Mouse (Mus musculus) hindbrain, embryonic 11.5 days (tissue): ENCODE data around the gene Rcsd1. TPM values are rescaled to one million over a fixed set of nuclear protein-coding genes. Genes with fewer than 3 reads are reported as not detected.

Experiments
- ATAC-seq: fragments of 200-750 bp; cut with Nextera tagmentation; 2 replicates; pipeline ENCODE4 v1.8.0; 2017; ENCODE audit warnings: mild to moderate bottlenecking, moderate TSS enrichment, moderate library complexity; ENCODE audit not compliant: low FRiP score
- DNase-seq: peaks from one replicate; pipeline ENCODE4 v3.0.0-alpha.2; 2015; ENCODE audit warnings: low spot score
- H3K27ac ChIP-seq: fragments of 300-500 bp; sonication (generic); 2 replicates; pipeline ENCODE4 v1.5.1; 2014; ENCODE audit warnings: mild to moderate bottlenecking, low read depth, low read length
- H3K27me3 ChIP-seq: fragments of 300-500 bp; sonication (generic); 2 replicates; pipeline ENCODE4 v1.6.1; 2014; ENCODE audit warnings: mild to moderate bottlenecking, low read length, moderate library complexity, mixed read lengths; ENCODE audit not compliant: control insufficient read depth, insufficient read depth
- H3K36me3 ChIP-seq: fragments of 300-500 bp; sonication (generic); 2 replicates; pipeline ENCODE4 v1.6.1; 2014; ENCODE audit warnings: mild to moderate bottlenecking, low read length, moderate library complexity, mixed read lengths; ENCODE audit not compliant: control insufficient read depth, insufficient read depth
- H3K4me1 ChIP-seq: fragments of 300-500 bp; sonication (generic); replicated peaks from 2 replicates; pipeline ENCODE4 v1.6.1; 2014; ENCODE audit warnings: low read length, mixed read lengths; ENCODE audit not compliant: control insufficient read depth, insufficient read depth
- H3K4me2 ChIP-seq: fragments of 300-500 bp; sonication (generic); replicated peaks from 2 replicates; pipeline ENCODE4 v1.6.1; 2014; ENCODE audit warnings: mild to moderate bottlenecking, low read depth, low read length
- H3K4me3 ChIP-seq: fragments of 300-500 bp; sonication (generic); 2 replicates; pipeline ENCODE4 v1.5.1; 2014; ENCODE audit warnings: low read depth, low read length
- H3K9ac ChIP-seq: fragments of 300-500 bp; sonication (generic); 2 replicates; pipeline ENCODE4 v1.6.1; 2014; ENCODE audit warnings: low read depth, low read length
- H3K9me3 ChIP-seq: fragments of 300-500 bp; sonication (generic); 2 replicates; pipeline ENCODE4 v1.6.1; 2016; ENCODE audit warnings: low read length; ENCODE audit not compliant: control insufficient read depth
- WGBS: fragments of 180-500 bp; shearing (Covaris S2); extraction: QIAGEN DNeasy Blood & Tissue Kit; methylation state at CpG from one replicate; pipeline ENCODE4 v1.1.7; 2014; 5-methylcytosine and 5-hydroxymethylcytosine counted together
- polyA plus RNA-seq: library from polyadenylated mRNA; unstranded; fragments of >200 nt; fragmentation: Nextera tagmentation; extraction: Ambion mirVana; gene quantifications from 2 replicates; pipeline ENCODE4 v1.2.1, GENCODE M21; 2014

Rcsd1 gene
- polyA plus RNA-seq, 1 experiment from 2014 or later = 8.5 TPM

DNA sequence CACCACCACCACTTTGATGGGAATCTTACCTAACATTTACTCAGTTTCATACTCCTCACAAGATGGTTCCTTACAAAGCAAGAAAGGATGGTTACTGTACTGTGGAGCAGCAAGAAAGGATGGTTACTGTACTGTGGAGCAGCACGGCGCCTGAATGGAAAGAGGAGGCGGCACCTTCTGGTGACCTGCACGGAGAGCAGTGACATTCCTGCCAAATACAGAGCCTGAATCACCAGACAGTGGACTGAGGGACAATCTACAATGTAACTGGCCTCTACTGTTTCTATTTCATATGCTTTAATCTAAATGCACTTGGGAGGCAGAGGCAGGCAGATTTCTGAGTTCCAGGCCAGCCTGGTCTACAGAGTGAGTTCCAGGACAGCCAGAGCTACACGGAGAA, 84.5 kb downstream of the Rcsd1 start:
- Histone ChIP-seq H3K27ac (no peak overlapping the region), H3K9ac (no peak overlapping the region), H3K36me3 (no peaks in the 10 kb centered on the region), H3K4me3 (no peak overlapping the region), H3K9me3 (no peaks in the 10 kb centered on the region), H3K4me2 (no peak overlapping the region), H3K4me1 (no peaks in the 10 kb centered on the region), H3K27me3 (no peaks in the 10 kb centered on the region)
- DNase-seq (no peak), ATAC-seq (no peak)
- WGBS = 88% methylated on average over 5 of the region's 5 CpGs

DNA sequence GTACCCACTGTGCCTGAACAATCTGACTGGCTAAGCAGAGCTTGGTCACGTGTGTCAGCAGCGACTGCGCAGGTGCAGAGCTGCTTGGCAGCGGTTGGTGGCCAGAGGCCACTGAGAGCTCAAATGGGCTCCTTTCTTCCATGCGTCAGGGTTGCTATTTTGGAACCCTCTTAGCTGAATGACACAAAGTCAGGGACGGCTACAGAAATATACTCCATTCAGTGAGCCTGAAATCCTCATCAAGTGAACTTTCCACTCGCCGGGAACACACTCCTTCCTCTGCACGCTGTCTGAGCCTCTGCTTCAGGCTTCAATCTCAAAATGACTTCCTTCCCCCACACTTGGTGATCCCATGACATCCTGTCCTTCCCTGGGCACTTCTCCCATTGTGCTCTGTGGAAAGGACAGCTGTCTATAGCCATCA, 91.3 kb downstream of the Rcsd1 start:
- H3K36me3 ChIP-seq = peaks cover 5% of the 10 kb centered on the region; the same call in 1 of the 2 replicates

DNA sequence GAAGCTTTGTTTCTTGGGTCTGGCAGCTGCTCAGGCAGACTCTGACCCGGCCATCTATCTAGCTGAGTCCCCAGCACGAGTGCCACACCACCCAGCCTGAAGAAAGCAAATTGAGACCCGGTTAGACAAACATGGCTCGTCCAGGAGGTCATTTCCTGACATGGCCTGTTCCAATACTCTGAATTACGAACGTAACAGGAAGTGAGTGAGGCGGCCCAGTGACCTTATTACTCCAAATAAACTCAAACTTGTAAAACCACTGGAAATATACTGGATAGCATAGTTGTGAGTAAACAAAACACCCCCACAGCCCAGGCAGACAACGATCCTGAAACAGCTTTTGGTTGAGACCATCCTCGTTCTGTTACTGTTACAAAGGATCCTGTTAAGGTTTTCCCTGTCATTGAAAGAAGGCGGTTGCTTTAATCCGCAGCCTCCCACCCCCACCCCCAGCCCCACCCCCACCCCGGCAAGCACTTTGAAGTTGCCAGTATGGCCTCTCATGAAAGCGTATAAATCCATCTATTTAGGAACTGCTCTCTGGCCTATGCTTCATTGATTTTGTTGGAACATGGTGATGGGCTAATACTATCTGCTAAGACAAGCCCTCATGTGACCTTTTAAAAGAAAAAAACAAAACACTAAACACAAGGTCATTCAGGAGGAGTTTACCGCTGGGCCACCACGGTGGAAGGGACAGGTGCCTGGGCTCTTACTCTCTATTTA, 92.2 kb downstream of the Rcsd1 start:
- DNase-seq (no peak), ATAC-seq (peak; percentile 34; the same call in 1 of the 2 replicates)
- Histone ChIP-seq H3K36me3 (peaks cover 5% of the 10 kb centered on the region; the same call in 1 of the 2 replicates), H3K9ac (no peak overlapping the region), H3K27me3 (no peaks in the 10 kb centered on the region), H3K9me3 (no peaks in the 10 kb centered on the region), H3K4me2 (no peak overlapping the region), H3K4me3 (no peak overlapping the region), H3K27ac (no peak overlapping the region), H3K4me1 (no peaks in the 10 kb centered on the region)
- WGBS = 21% methylated on average over 15 of the region's 15 CpGs

More for the DNA sequence above, 91.3 kb downstream of the Rcsd1 start:
- Histone ChIP-seq H3K27me3 (no peaks in the 10 kb centered on the region), H3K4me2 (no peak overlapping the region), H3K9me3 (no peaks in the 10 kb centered on the region), H3K4me1 (no peaks in the 10 kb centered on the region), H3K9ac (no peak overlapping the region), H3K4me3 (no peak overlapping the region), H3K27ac (no peak overlapping the region)
- WGBS = 59% methylated on average over 9 of the region's 9 CpGs
- ATAC-seq = no peak; the same call in 1 of the 2 replicates
- DNase-seq = no peak

GRCm38 (mm10) chr1:165616652-165617051, 92.9 kb downstream of the Rcsd1 start:
- Histone ChIP-seq H3K4me1 (no peaks in the 10 kb centered on the region), H3K27me3 (no peaks in the 10 kb centered on the region), H3K9me3 (no peaks in the 10 kb centered on the region), H3K27ac (no peak overlapping the region), H3K36me3 (peaks cover 5% of the 10 kb centered on the region; the same call in 1 of the 2 replicates), H3K9ac (no peak overlapping the region), H3K4me3 (no peak overlapping the region), H3K4me2 (no peak overlapping the region)
- ATAC-seq (no peak), DNase-seq (no peak)
- 56% methylated on average over 7 of the region's 7 CpGs for WGBS

- H3K9me3 ChIP-seq = no peaks in the 10 kb centered on the region
- H3K36me3 ChIP-seq = peaks cover 5% of the 10 kb centered on the region; the same call in 1 of the 2 replicates
- DNase-seq (no peak), ATAC-seq (no peak)
- no peak overlapping the region for H3K27ac ChIP-seq
- H3K4me1 ChIP-seq = no peaks in the 10 kb centered on the region; the same call in 1 of the 2 replicates
- no peak overlapping the region for H3K4me2 ChIP-seq
- 96% methylated on average over 3 of the region's 3 CpGs for WGBS
- no peak overlapping the region for H3K4me3 ChIP-seq
- no peaks in the 10 kb centered on the region for H3K27me3 ChIP-seq
- H3K9ac ChIP-seq = no peak overlapping the region
Measured at GRCm38 (mm10) chr1:165614793-165615192, 94.8 kb downstream of the Rcsd1 start.

- H3K4me3 ChIP-seq = no peak overlapping the region
Measured at GRCm38 (mm10) chr1:165613926-165614325, 95.6 kb downstream of the Rcsd1 start.

DNA sequence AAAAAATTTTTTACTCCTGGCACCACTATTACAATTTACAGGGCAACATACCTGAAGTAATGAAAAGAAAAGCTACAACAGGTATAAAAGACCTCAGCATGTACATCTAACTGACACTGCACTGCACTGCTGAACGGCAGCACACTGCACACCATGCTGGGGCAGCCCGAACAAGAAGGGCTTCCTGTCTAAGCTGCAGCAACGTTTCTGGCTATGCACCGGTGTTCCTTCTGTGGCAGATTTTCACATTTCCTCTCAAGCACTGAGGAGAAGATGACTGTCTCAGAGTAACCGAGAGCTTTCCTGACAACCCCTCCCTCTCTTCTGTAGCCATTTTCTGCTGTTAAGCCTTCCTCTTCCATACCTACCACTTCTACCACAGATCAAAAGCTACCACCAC, 96.8 kb downstream of the Rcsd1 start:
- no peak overlapping the region for H3K4me3 ChIP-seq
- H3K36me3 ChIP-seq = peaks cover 5% of the 10 kb centered on the region; the same call in 1 of the 2 replicates
- no peaks in the 10 kb centered on the region; the same call in none of the 2 replicates for H3K4me1 ChIP-seq
- DNase-seq = no peak
- H3K4me2 ChIP-seq = no peak overlapping the region
- no peaks in the 10 kb centered on the region for H3K9me3 ChIP-seq
- WGBS = 68% methylated on average over 5 of the region's 5 CpGs
- ATAC-seq = no peak
- no peaks in the 10 kb centered on the region for H3K27me3 ChIP-seq
- no peak overlapping the region for H3K27ac ChIP-seq
- H3K9ac ChIP-seq = no peak overlapping the region

More at GRCm38 (mm10) chr1:165613926-165614325, 95.6 kb downstream of the Rcsd1 start:
- H3K36me3 ChIP-seq = peaks cover 5% of the 10 kb centered on the region; the same call in 1 of the 2 replicates
- no peak overlapping the region for H3K9ac ChIP-seq
- WGBS = 86% methylated on average over 4 of the region's 4 CpGs
- DNase-seq (no peak), ATAC-seq (no peak)
- no peaks in the 10 kb centered on the region; the same call in none of the 2 replicates for H3K4me1 ChIP-seq
- H3K27me3 ChIP-seq = no peaks in the 10 kb centered on the region
- no peak overlapping the region for H3K4me2 ChIP-seq
- no peaks in the 10 kb centered on the region for H3K9me3 ChIP-seq
- H3K27ac ChIP-seq = no peak overlapping the region

DNA sequence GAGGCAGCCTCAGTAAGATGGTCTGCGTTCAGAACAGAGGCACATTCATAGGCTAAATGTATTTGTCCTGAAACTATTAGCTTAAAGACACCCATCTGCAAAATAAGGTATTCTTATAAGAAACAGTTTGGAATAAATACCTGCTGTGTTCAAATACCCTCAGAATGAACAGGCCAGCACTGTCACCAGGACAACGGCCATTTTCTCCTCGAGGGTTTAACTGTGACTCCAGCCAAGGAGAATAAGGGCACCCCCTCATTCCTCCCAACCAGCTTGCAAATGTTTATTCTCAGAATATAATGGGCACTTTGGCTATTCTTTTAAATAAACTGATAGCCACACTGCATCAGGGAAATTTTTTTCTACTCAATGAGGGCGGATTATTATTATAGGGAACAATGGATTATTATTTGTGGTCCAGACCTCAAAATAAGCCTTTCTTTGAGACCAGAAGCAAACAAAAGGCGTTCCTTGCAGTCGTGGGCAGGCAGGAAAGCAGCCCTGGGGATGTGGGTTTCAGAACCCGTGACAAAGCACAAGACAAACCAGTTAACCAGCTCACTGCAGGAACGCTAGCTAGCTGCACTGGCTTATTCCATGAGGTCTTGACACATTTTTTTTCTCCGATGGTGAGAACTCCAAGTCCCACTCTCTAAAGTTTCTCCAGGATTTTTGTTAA, 99.1 kb downstream of the Rcsd1 start:
- Histone ChIP-seq H3K4me1 (no peaks in the 10 kb centered on the region; the same call in none of the 2 replicates), H3K9ac (no peak overlapping the region), H3K9me3 (no peaks in the 10 kb centered on the region), H3K36me3 (peaks cover 5% of the 10 kb centered on the region; the same call in 1 of the 2 replicates), H3K4me3 (no peak overlapping the region), H3K27me3 (no peaks in the 10 kb centered on the region), H3K4me2 (no peak overlapping the region), H3K27ac (peak overlapping the region; percentile 61)
- ATAC-seq (peak; percentile 62; the same call in 1 of the 2 replicates), DNase-seq (no peak)
- 32% methylated on average over 9 of the region's 9 CpGs for WGBS
